Mouse (Mus musculus) gastrocnemius, adult 2 months (tissue): ENCODE data around the gene Ifit3. TPM values are rescaled to one million over a fixed set of nuclear protein-coding genes. Genes with fewer than 3 reads are reported as not detected.
A peak's percentile ranks its signal among the peaks of the same experiment; 100 is the strongest.
"Not testable (repeated sequence)": the region's sequence is repeated elsewhere in the genome, so short reads cannot be mapped to it uniquely, and the experiment has no call there.

Experiments
- DNase-seq: peaks from one replicate; pipeline ENCODE4 v3.0.0; 2022
- H3K27ac ChIP-seq: fragments of 200-600 bp; 2 replicates; pipeline ENCODE4 v1.8.1; 2022; ENCODE audit warnings: mild to moderate bottlenecking
- H3K4me3 ChIP-seq: fragments of 200-600 bp; 2 replicates; pipeline ENCODE4 v1.8.1; 2022; ENCODE audit warnings: mild to moderate bottlenecking, moderate library complexity
- CTCF ChIP-seq: fragments of 200-600 bp; IDR thresholded peaks from 2 replicates; pipeline ENCODE4 v1.8.1; 2022; ENCODE audit warnings: antibody characterized with exemption, mild to moderate bottlenecking, moderate library complexity
- intact Hi-C: fragments of 180-260 bp; cut with DNase I; formaldehyde crosslinking; loops from one replicate; pipeline ENCODE4 v1.15.1; 2025
- long read RNA-seq, 2 experiments: library from polyadenylated mRNA; stranded (forward); transcript quantifications; one replicate each; pipeline ENCODE4 v2.0.0; 2021
- total RNA-seq, 2 experiments: library from RNA; stranded (reverse); gene quantifications; 2 replicates each; pipeline ENCODE4 v1.2.3; 2021

Ifit3 gene
- total RNA-seq = under 1 TPM; 0.64 to 0.86 TPM
- long read RNA-seq, experiment 1, partial matches to known transcripts = 0 of 1 reads
- long read RNA-seq, experiment 1, other reads (novel, unspliced or antisense) = 1 of 1 reads
- long read RNA-seq, experiment 2, partial matches to known transcripts = 0 of 1 reads
- long read RNA-seq, experiment 2, other reads (novel, unspliced or antisense) = 1 of 1 reads

- H3K4me3 ChIP-seq = peak within 1 kb of the TSS; percentile 46
- intact Hi-C loops, DNase-seq: not testable (repeated sequence)
- peak within 1 kb of the TSS; percentile 69 for H3K27ac ChIP-seq
Measured at GRCm38 (mm10) chr19:34583126-34583766, at the start of gene Ifit3. Gene Ifit3, plus strand, starts transcription at chr19:34583531.

- H3K4me3 ChIP-seq = no peak overlapping the region
- no peak for DNase-seq
- no peak for TF ChIP-seq CTCF
- no peak overlapping the region for H3K27ac ChIP-seq
- intact Hi-C loops = no loop called here
Measured at GRCm38 (mm10) chr19:34539422-34539821, 43.9 kb upstream of the Ifit3 start.

GRCm38 (mm10) chr19:34546211-34546610 lies 37.1 kb upstream of the Ifit3 start:
- TF ChIP-seq CTCF = no peak
- H3K4me3 ChIP-seq = no peak overlapping the region
- no peak for DNase-seq
- H3K27ac ChIP-seq = no peak overlapping the region
- intact Hi-C loops = loop anchor here (2.0 to 10.0 kb wide), 3 partner anchors 117 to 379 kb away; partner anchors contain the start of gene Kif20b

GRCm38 (mm10) chr19:34547976-34548375 lies 35.4 kb upstream of the Ifit3 start:
- intact Hi-C loops = loop anchor here (2.0 to 10.0 kb wide), 4 partner anchors 89 to 377 kb away; partner anchors contain the start of gene Kif20b
- peak; percentile 85 for TF ChIP-seq CTCF
- no peak overlapping the region for H3K4me3 ChIP-seq
- DNase-seq = peak; percentile 84
- H3K27ac ChIP-seq = no peak overlapping the region

GRCm38 (mm10) chr19:34550205-34550533 lies 33.2 kb upstream of the Ifit3 start:
- no peak for DNase-seq
- H3K27ac ChIP-seq = peak overlapping the region; percentile 83
- peak overlapping the region; percentile 78 for H3K4me3 ChIP-seq
- no peak for TF ChIP-seq CTCF
- intact Hi-C loops = loop anchor here (5.0 kb wide), 1 partner anchor 37 kb away; no protein-coding TSS in a partner anchor

- peak; percentile 60 for TF ChIP-seq CTCF
- H3K27ac ChIP-seq = peak within 1 kb of the TSS; percentile 83
- H3K4me3 ChIP-seq = peak within 1 kb of the TSS; percentile 78
- peak; percentile 75 for DNase-seq
- intact Hi-C loops = loop anchor here (5.0 kb wide), 1 partner anchor 37 kb away; no protein-coding TSS in a partner anchor
Measured at GRCm38 (mm10) chr19:34550534-34551223, 32.7 kb upstream of the Ifit3 start, which contains the start of gene Ifit2. Gene Ifit2, plus strand, starts transcription at chr19:34550694.

- intact Hi-C loops = loop anchor here (5.0 kb wide), 1 partner anchor 35 kb away; no protein-coding TSS in a partner anchor
- Histone ChIP-seq H3K4me3 (peak overlapping the region; percentile 50), H3K27ac (peak overlapping the region; percentile 78)
- no peak; the same call in 1 of the 2 replicates for TF ChIP-seq CTCF
- peak; percentile 20 for DNase-seq
Measured at GRCm38 (mm10) chr19:34551981-34552380, 31.4 kb upstream of the Ifit3 start.

- DNase-seq = no peak
- peak overlapping the region; percentile 50 for H3K4me3 ChIP-seq
- TF ChIP-seq CTCF = no peak
- intact Hi-C loops = loop anchor here (5.0 kb wide), 1 partner anchor 34 kb away; no protein-coding TSS in a partner anchor
- H3K27ac ChIP-seq = peak overlapping the region; percentile 78
Measured at GRCm38 (mm10) chr19:34553021-34553420, 30.3 kb upstream of the Ifit3 start.

- no peak for DNase-seq
- intact Hi-C loops = loop anchor here (5.0 kb wide), 1 partner anchor 34 kb away; no protein-coding TSS in a partner anchor
- Histone ChIP-seq H3K4me3 (peak overlapping the region; percentile 50), H3K27ac (peak overlapping the region; percentile 78)
- TF ChIP-seq CTCF = no peak
Measured at GRCm38 (mm10) chr19:34553522-34553921, 29.8 kb upstream of the Ifit3 start.

- intact Hi-C loops = loop anchor here (5.0 kb wide), 1 partner anchor 33 kb away; no protein-coding TSS in a partner anchor
- TF ChIP-seq CTCF = no peak
- no peak overlapping the region for H3K27ac ChIP-seq
- no peak overlapping the region for H3K4me3 ChIP-seq
- no peak for DNase-seq
Measured at GRCm38 (mm10) chr19:34554061-34554460, 29.3 kb upstream of the Ifit3 start.

- peak; percentile 60 for DNase-seq
- H3K4me3 ChIP-seq = peak overlapping the region; percentile 3; the same call in 1 of the 2 replicates
- H3K27ac ChIP-seq = peak overlapping the region; percentile 77
- intact Hi-C loops = no loop called here
- no peak for TF ChIP-seq CTCF
Measured at GRCm38 (mm10) chr19:34556621-34557020, 26.7 kb upstream of the Ifit3 start.

- Histone ChIP-seq H3K27ac (no peak overlapping the region), H3K4me3 (no peak overlapping the region)
- no peak for TF ChIP-seq CTCF
- intact Hi-C loops = no loop called here
- DNase-seq = no peak
Measured at GRCm38 (mm10) chr19:34562556-34562955, 20.8 kb upstream of the Ifit3 start.
